Mouse (Mus musculus) liver, embryonic 14.5 days (tissue): ENCODE data around the gene Oma1. TPM values are rescaled to one million over a fixed set of nuclear protein-coding genes. Genes with fewer than 3 reads are reported as not detected.

ENCODE experiments used
- ATAC-seq: fragments of 200-750 bp; cut with Nextera tagmentation; 2 replicates; pipeline ENCODE4 v1.8.0; 2017; ENCODE audit warnings: moderate number of reproducible peaks, mild to moderate bottlenecking, moderate library complexity; ENCODE audit not compliant: insufficient read depth
- DNase-seq, 3 experiments: peaks; one replicate each; pipeline ENCODE4 v3.0.0-alpha.2; 2012 to 2013; ENCODE audit warnings: low read depth in 3 of 3, low spot score in 3 of 3
- H3K27ac ChIP-seq: fragments of 300-500 bp; sonication (generic); 2 replicates; pipeline ENCODE4 v1.5.1; 2014; ENCODE audit warnings: moderate library complexity, mild to moderate bottlenecking, control low read depth, inconsistent platforms
- H3K27me3 ChIP-seq: fragments of 300-500 bp; sonication (generic); 2 replicates; pipeline ENCODE4 v1.6.1; 2014; ENCODE audit warnings: mild to moderate bottlenecking, low read length, moderate library complexity; ENCODE audit not compliant: control insufficient read depth, insufficient read depth
- H3K36me3 ChIP-seq: fragments of 300-500 bp; sonication (generic); replicated peaks from 2 replicates; pipeline ENCODE4 v1.6.1; 2014; ENCODE audit warnings: low read depth; ENCODE audit not compliant: control insufficient read depth, insufficient read depth
- H3K4me1 ChIP-seq, 2 experiments: fragments of 200-500 bp in 1 of 2; fragments of 300-500 bp in 1 of 2; sonication (generic) in 1 of 2; replicated peaks; 2 replicates each; pipeline ENCODE4 v1.6.1; 2012 to 2014; ENCODE audit warnings: antibody characterized with exemption in 1 of 2, inconsistent platforms in 1 of 2, low read length in 1 of 2; ENCODE audit not compliant: control insufficient read depth in 2 of 2, insufficient read depth in 2 of 2
- H3K4me2 ChIP-seq: fragments of 300-500 bp; sonication (generic); 2 replicates; pipeline ENCODE4 v1.6.1; 2014; ENCODE audit warnings: low read depth, mild to moderate bottlenecking, control low read depth, moderate library complexity
- H3K4me3 ChIP-seq, 2 experiments: fragments of 200-500 bp in 1 of 2; fragments of 300-500 bp in 1 of 2; sonication (generic) in 1 of 2; 2 replicates each; pipeline ENCODE4 v1.5.1; 2012 to 2014; ENCODE audit warnings: low read depth in 2 of 2, low read length in 2 of 2, mild to moderate bottlenecking in 2 of 2, control low read depth in 1 of 2, inconsistent platforms in 1 of 2, moderate library complexity in 1 of 2; ENCODE audit not compliant: insufficient read depth in 1 of 2
- H3K9ac ChIP-seq: fragments of 300-500 bp; sonication (generic); replicated peaks from 2 replicates; pipeline ENCODE4 v1.6.1; 2014; ENCODE audit warnings: mild to moderate bottlenecking, control low read depth, moderate library complexity
- H3K9me3 ChIP-seq: fragments of 300-500 bp; sonication (generic); 2 replicates; pipeline ENCODE4 v1.6.1; 2016; ENCODE audit warnings: low read length, mixed read lengths; ENCODE audit not compliant: control insufficient read depth
- CTCF ChIP-seq: IDR thresholded peaks from 2 replicates; pipeline ENCODE4 v1.5.1; 2016; ENCODE audit warnings: antibody characterized with exemption, low read depth, control low read depth
- EP300 ChIP-seq: IDR thresholded peaks from 2 replicates; pipeline ENCODE4 v1.6.1; 2016; ENCODE audit warnings: antibody characterized with exemption, low read depth
- WGBS: fragments of 180-500 bp; shearing (Covaris S2); extraction: QIAGEN DNeasy Blood & Tissue Kit; methylation state at CpG from one replicate; pipeline ENCODE4 v1.1.7; 2014; ENCODE audit not compliant: insufficient replicate concordance; 5-methylcytosine and 5-hydroxymethylcytosine counted together
- polyA plus RNA-seq, 2 experiments: library from polyadenylated mRNA; depleted of rRNA in 1 of 2; stranded (reverse) in 1 of 2; unstranded in 1 of 2; fragments of >200 nt; fragmentation: Nextera tagmentation in 1 of 2; extraction: Ambion mirVana in 1 of 2; gene quantifications; 2 replicates each; pipeline versions ENCODE4 v1.2.1 to v1.2.3; 2012 to 2014

Oma1 gene
- polyA plus RNA-seq, 2 experiments = 6.8 to 10.3 TPM

DNA sequence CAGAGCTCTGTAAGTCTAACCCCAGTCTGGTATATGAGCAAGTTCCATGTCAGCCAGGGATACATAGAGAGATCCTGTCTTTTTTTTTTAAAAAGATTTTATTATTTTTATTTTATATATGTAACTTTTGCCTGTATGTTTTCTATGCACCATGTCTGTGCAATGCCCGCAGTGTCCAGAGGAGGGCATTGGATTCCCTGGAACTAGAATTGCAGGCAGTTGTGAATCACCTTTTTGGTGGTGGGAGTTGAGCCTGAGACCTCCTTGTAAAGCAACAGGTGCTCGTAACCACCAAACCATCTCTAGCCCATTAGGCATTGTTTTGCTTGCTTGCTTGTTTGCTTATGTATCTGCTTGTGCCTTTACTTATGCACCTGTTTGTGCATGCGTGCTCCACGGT, 35.6 kb downstream of the Oma1 start:
- ATAC-seq = no peak
- DNase-seq = no peak
- no peak overlapping the region for H3K27ac ChIP-seq
- H3K27me3 ChIP-seq = no peaks in the 10 kb centered on the region
- no peak overlapping the region for H3K4me3 ChIP-seq
- no peak overlapping the region for H3K9ac ChIP-seq
- no peaks in the 10 kb centered on the region for H3K4me1 ChIP-seq
- no peaks in the 10 kb centered on the region for H3K9me3 ChIP-seq
- no peak overlapping the region for H3K4me2 ChIP-seq
- TF ChIP-seq EP300 (no peak), CTCF (peak; percentile 34; the same call in 1 of the 2 replicates)
- 73% methylated on average over 4 of the region's 4 CpGs for WGBS
- H3K36me3 ChIP-seq = no peaks in the 10 kb centered on the region

GRCm38 (mm10) chr4:103352926-103353325, 39.3 kb downstream of the Oma1 start:
- H3K27ac ChIP-seq = no peak overlapping the region
- no peak overlapping the region for H3K4me2 ChIP-seq
- H3K9ac ChIP-seq = no peak overlapping the region
- H3K27me3 ChIP-seq = no peaks in the 10 kb centered on the region
- whole genome bisulfite sequencing = 86% methylated on average over 5 of the region's 5 CpGs
- H3K4me3 ChIP-seq = no peak overlapping the region
- H3K4me1 ChIP-seq = no peaks in the 10 kb centered on the region
- DNase-seq = no peak
- H3K36me3 ChIP-seq = no peaks in the 10 kb centered on the region
- ATAC-seq = no peak
- TF ChIP-seq EP300 (no peak), CTCF (no peak)
- no peaks in the 10 kb centered on the region for H3K9me3 ChIP-seq

DNA sequence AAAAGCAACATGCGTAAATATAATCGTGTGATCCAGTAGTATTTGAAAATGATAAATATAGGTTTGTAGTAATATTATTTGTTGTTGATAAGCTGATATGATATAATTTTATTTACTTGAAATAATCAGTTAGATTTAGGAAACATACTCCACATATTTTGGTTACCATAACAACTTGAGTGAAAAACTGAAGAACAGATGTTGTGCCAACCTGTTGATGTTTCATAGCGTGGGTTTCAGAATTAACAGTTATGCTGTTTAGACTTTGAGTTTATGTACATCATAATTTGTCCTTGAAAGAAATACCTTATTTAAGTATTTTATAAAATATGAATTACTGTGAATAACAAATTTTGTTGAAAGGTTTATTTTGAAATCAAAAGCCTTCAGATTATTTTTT, 43.8 kb downstream of the Oma1 start:
- WGBS = 83% methylated on average over 3 of the region's 3 CpGs
- Histone ChIP-seq H3K4me3 (no peak overlapping the region), H3K4me1 (no peaks in the 10 kb centered on the region), H3K9ac (no peak overlapping the region), H3K9me3 (no peaks in the 10 kb centered on the region), H3K27me3 (no peaks in the 10 kb centered on the region), H3K27ac (no peak overlapping the region), H3K4me2 (no peak overlapping the region), H3K36me3 (no peaks in the 10 kb centered on the region)
- DNase-seq (no peak), ATAC-seq (no peak)
- TF ChIP-seq CTCF (no peak), EP300 (no peak)

- Histone ChIP-seq H3K4me3 (no peak overlapping the region), H3K36me3 (no peaks in the 10 kb centered on the region), H3K27ac (no peak overlapping the region), H3K27me3 (no peaks in the 10 kb centered on the region), H3K4me2 (no peak overlapping the region), H3K9ac (no peak overlapping the region), H3K4me1 (no peaks in the 10 kb centered on the region), H3K9me3 (no peaks in the 10 kb centered on the region)
- TF ChIP-seq EP300 (no peak), CTCF (no peak)
- WGBS = 62% methylated on average over 9 of the region's 9 CpGs
- DNase-seq (no peak), ATAC-seq (no peak)
Observed at GRCm38 (mm10) chr4:103358941-103359448, 45.4 kb downstream of the Oma1 start.

- WGBS = 61% methylated on average over 5 of the region's 5 CpGs
- DNase-seq (no peak), ATAC-seq (no peak)
Observed at GRCm38 (mm10) chr4:103382171-103382570, 68.6 kb downstream of the Oma1 start.

More at GRCm38 (mm10) chr4:103382171-103382570, 68.6 kb downstream of the Oma1 start:
- no peak for TF ChIP-seq EP300
- no peak for TF ChIP-seq CTCF
- Histone ChIP-seq H3K4me2 (no peak overlapping the region), H3K9me3 (no peaks in the 10 kb centered on the region), H3K27ac (no peak overlapping the region), H3K4me3 (no peak overlapping the region), H3K27me3 (no peaks in the 10 kb centered on the region), H3K36me3 (no peaks in the 10 kb centered on the region), H3K4me1 (0 out of 4 replicates have a peak, but pooled peaks cover 0 to 4% of the 10 kb centered on the region in 2 experiments), H3K9ac (no peak overlapping the region)
